Mouse (Mus musculus): ENCODE results near the gene Phpt1.

DNA sequence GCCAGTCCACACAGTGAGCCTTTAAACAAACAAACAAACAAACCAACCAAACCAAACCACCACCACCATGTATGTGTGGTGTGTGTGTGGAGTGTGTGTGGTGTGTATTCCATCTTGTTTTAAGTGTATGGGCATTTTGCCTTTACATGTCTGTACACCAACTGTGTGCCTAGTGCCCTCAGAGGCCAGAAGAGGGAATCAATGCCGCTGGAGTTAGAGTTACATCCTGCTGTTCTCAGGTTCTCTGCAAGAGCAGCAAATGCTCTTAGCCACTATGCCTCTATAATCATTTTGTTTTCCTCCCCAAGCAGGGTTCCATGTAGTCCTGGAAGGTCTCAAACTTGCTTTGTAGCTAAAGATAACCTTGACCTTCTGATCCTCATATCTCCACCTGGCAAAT is 18.7 kb downstream of the Phpt1 start:
- TF ChIP-seq CTCF (IDR thresholded peaks at IDR 0.05; ENCODE audit: borderline replicate concordance, extremely low read depth, insufficient read depth, insufficient read length) (no peak), POLR2A (IDR thresholded peaks at IDR 0.05; ENCODE audit: borderline replicate concordance, extremely low read depth, insufficient read depth, insufficient read length, poor library complexity, severe bottlenecking) (no peak)

Measured in brain, embryonic 14.5 days (tissue).